Mouse (Mus musculus) MEL (cell line): ENCODE measurements around the gene Rasgef1b. TPM values are rescaled to one million over a fixed set of nuclear protein-coding genes. Genes with fewer than 3 reads are reported as not detected.

Experiments used
- DNase-seq: peaks from one replicate; pipeline ENCODE4 v3.0.0; 2011; ENCODE audit warnings: low read depth, low spot score
- H3K27ac ChIP-seq: 2 replicates; pipeline ENCODE4 v1.5.1; 2012; ENCODE audit warnings: low read depth, mild to moderate bottlenecking, control low read depth, low read length, moderate library complexity; ENCODE audit not compliant: control insufficient read depth
- H3K27me3 ChIP-seq, 2 experiments: fragments of 150-350 bp in 1 of 2; sonication (generic) in 1 of 2; 2 replicates each; pipeline ENCODE4 v1.6.1; 2012; ENCODE audit warnings: low read length in 2 of 2, mild to moderate bottlenecking in 2 of 2, improper control_type of control experiment in 1 of 2, moderate library complexity in 1 of 2; ENCODE audit not compliant: insufficient read depth in 2 of 2, control insufficient read depth in 1 of 2
- H3K36me3 ChIP-seq, 2 experiments: 2 replicates each; pipeline ENCODE4 v1.6.1; 2012 to 2014; ENCODE audit warnings: low read length in 2 of 2, improper control_type of control experiment in 1 of 2, inconsistent platforms in 1 of 2, mild to moderate bottlenecking in 1 of 2; ENCODE audit not compliant: insufficient read depth in 2 of 2, control insufficient read depth in 1 of 2
- H3K4me1 ChIP-seq, 2 experiments: fragments of 150-350 bp in 1 of 2; sonication (generic) in 1 of 2; 2 replicates each; pipeline ENCODE4 v1.6.1; 2012; ENCODE audit warnings: low read length in 2 of 2, improper control_type of control experiment in 1 of 2, mild to moderate bottlenecking in 1 of 2; ENCODE audit not compliant: insufficient read depth in 2 of 2, control insufficient read depth in 1 of 2
- H3K4me3 ChIP-seq, 2 experiments: fragments of 150-350 bp in 1 of 2; sonication (generic) in 1 of 2; 2 replicates each; pipeline ENCODE4 v1.5.1; 2012; ENCODE audit warnings: low read depth in 2 of 2, low read length in 2 of 2, mild to moderate bottlenecking in 2 of 2, moderate library complexity in 2 of 2, control low read depth in 1 of 2, improper control_type of control experiment in 1 of 2; ENCODE audit not compliant: control insufficient read depth in 1 of 2, insufficient read depth in 1 of 2
- H3K79me2 ChIP-seq: 2 replicates; pipeline ENCODE4 v1.6.1; 2012; ENCODE audit warnings: mild to moderate bottlenecking, low read length, moderate library complexity; ENCODE audit not compliant: control insufficient read depth, poor library complexity, insufficient read depth
- H3K9ac ChIP-seq: 2 replicates; pipeline ENCODE4 v1.6.1; 2012; ENCODE audit warnings: low read depth, mild to moderate bottlenecking, control low read depth, low read length, moderate library complexity; ENCODE audit not compliant: control insufficient read depth, poor library complexity, severe bottlenecking
- H3K9me3 ChIP-seq: fragments of 150-350 bp; sonication (generic); replicated peaks from 2 replicates; pipeline ENCODE4 v1.6.1; 2012; ENCODE audit warnings: mild to moderate bottlenecking, low read length, improper control_type of control experiment, moderate library complexity; ENCODE audit not compliant: insufficient read depth
- BHLHE40 ChIP-seq: IDR thresholded peaks from 2 replicates; pipeline ENCODE4 v1.6.1; 2012; ENCODE audit warnings: low read depth, mild to moderate bottlenecking, inconsistent platforms, low read length, improper control_type of control experiment, borderline replicate concordance
- CHD1 ChIP-seq: IDR thresholded peaks from 2 replicates; pipeline ENCODE4 v1.6.1; 2012; ENCODE audit warnings: low read depth, mild to moderate bottlenecking, inconsistent platforms, low read length, improper control_type of control experiment
- CHD2 ChIP-seq: IDR thresholded peaks from 2 replicates; pipeline ENCODE4 v1.6.1; 2011; ENCODE audit warnings: low read length, improper control_type of control experiment
- E2F4 ChIP-seq: IDR thresholded peaks from 2 replicates; pipeline ENCODE4 v1.6.1; 2011; ENCODE audit warnings: low read depth, low read length, improper control_type of control experiment, borderline replicate concordance
- ETS1 ChIP-seq: IDR thresholded peaks from 2 replicates; pipeline ENCODE4 v1.6.1; 2012; ENCODE audit warnings: low read depth, mild to moderate bottlenecking, inconsistent platforms, low read length, improper control_type of control experiment, moderate library complexity
- GABPA ChIP-seq: IDR thresholded peaks from 2 replicates; pipeline ENCODE4 v1.6.1; 2012; ENCODE audit warnings: low read depth, mild to moderate bottlenecking, inconsistent platforms, low read length, improper control_type of control experiment, moderate library complexity
- HCFC1 ChIP-seq: IDR thresholded peaks from 2 replicates; pipeline ENCODE4 v1.6.1; 2012; ENCODE audit warnings: low read depth, mild to moderate bottlenecking, inconsistent platforms, low read length, improper control_type of control experiment, moderate library complexity
- JUND ChIP-seq: IDR thresholded peaks from 2 replicates; pipeline ENCODE4 v1.6.1; 2011; ENCODE audit warnings: low read depth, mild to moderate bottlenecking, improper control_type of control experiment, low read length
- KAT2A ChIP-seq: conservative IDR thresholded peaks from 2 replicates; pipeline ENCODE4 v1.6.1; 2012; ENCODE audit warnings: low read depth, low read length, improper control_type of control experiment, inconsistent platforms
- MAX ChIP-seq: IDR thresholded peaks from 2 replicates; pipeline ENCODE4 v1.6.1; 2011; ENCODE audit warnings: low read length, improper control_type of control experiment
- MEF2A ChIP-seq: IDR thresholded peaks from 2 replicates; pipeline ENCODE4 v1.6.1; 2014; ENCODE audit warnings: low read depth, mild to moderate bottlenecking, inconsistent platforms, low read length, improper control_type of control experiment; ENCODE audit not compliant: poor library complexity, insufficient replicate concordance, severe bottlenecking; ENCODE audit errors: extremely low read depth
- MYB ChIP-seq: IDR thresholded peaks from 2 replicates; pipeline ENCODE4 v1.6.1; 2011; ENCODE audit warnings: mild to moderate bottlenecking, low read depth, low read length, improper control_type of control experiment
- NELFE ChIP-seq: IDR thresholded peaks from 2 replicates; pipeline ENCODE4 v1.6.1; 2011; ENCODE audit warnings: low read depth, low read length, improper control_type of control experiment
- POLR2A ChIP-seq, 2 experiments: IDR thresholded peaks; 2 replicates each; pipeline ENCODE4 v1.6.1; 2011 to 2012; ENCODE audit warnings: low read length in 2 of 2, mild to moderate bottlenecking in 2 of 2, control low read depth in 1 of 2, improper control_type of control experiment in 1 of 2, low read depth in 1 of 2, moderate library complexity in 1 of 2; ENCODE audit not compliant: control insufficient read depth in 1 of 2, insufficient read depth in 1 of 2, poor library complexity in 1 of 2
- POLR2AphosphoS5 ChIP-seq: IDR thresholded peaks from 2 replicates; pipeline ENCODE4 v1.6.1; 2012; ENCODE audit warnings: low read depth, borderline replicate concordance, mild to moderate bottlenecking, inconsistent platforms, low read length, moderate library complexity, mixed read lengths
- RAD21 ChIP-seq: IDR thresholded peaks from 2 replicates; pipeline ENCODE4 v1.6.1; 2011; ENCODE audit warnings: mild to moderate bottlenecking, low read depth, low read length, improper control_type of control experiment
- RCOR1 ChIP-seq: IDR thresholded peaks from 2 replicates; pipeline ENCODE4 v1.6.1; 2012; ENCODE audit warnings: low read depth, mild to moderate bottlenecking, inconsistent platforms, low read length, improper control_type of control experiment
- SMC3 ChIP-seq: IDR thresholded peaks from 2 replicates; pipeline ENCODE4 v1.6.1; 2011; ENCODE audit warnings: low read depth, low read length, improper control_type of control experiment
- TBP ChIP-seq: IDR thresholded peaks from 2 replicates; pipeline ENCODE4 v1.8.0; 2011; ENCODE audit warnings: low read depth, low read length, improper control_type of control experiment
- UBTF ChIP-seq: IDR thresholded peaks from 2 replicates; pipeline ENCODE4 v1.6.1; 2012; ENCODE audit warnings: low read depth, mild to moderate bottlenecking, inconsistent platforms, low read length, improper control_type of control experiment, moderate library complexity, borderline replicate concordance; ENCODE audit not compliant: insufficient read depth
- USF2 ChIP-seq, 2 experiments: IDR thresholded peaks; 2 replicates each; pipeline ENCODE4 v1.6.1; 2011 to 2012; ENCODE audit warnings: improper control_type of control experiment in 2 of 2, low read length in 2 of 2, borderline replicate concordance in 1 of 2, inconsistent platforms in 1 of 2, low read depth in 1 of 2, mild to moderate bottlenecking in 1 of 2; ENCODE audit not compliant: insufficient read depth in 1 of 2
- ZMIZ1 ChIP-seq: IDR thresholded peaks from 2 replicates; pipeline ENCODE4 v1.6.1; 2012; ENCODE audit warnings: low read depth, mild to moderate bottlenecking, inconsistent platforms, low read length, improper control_type of control experiment, moderate library complexity
- polyA plus RNA-seq, 2 experiments: library from polyadenylated mRNA; stranded (reverse) in 1 of 2; unstranded in 1 of 2; fragments of >175 nt in 1 of 2; fragments of >200 nt in 1 of 2; gene quantifications; 2 replicates each; pipeline versions ENCODE4 v1.2.1 to v1.2.4; 2012; ENCODE audit warnings: low replicate concordance in 2 of 2, low read depth in 1 of 2; ENCODE audit not compliant: insufficient read length in 2 of 2, insufficient read depth in 1 of 2, missing spikeins in 1 of 2
- total RNA-seq: library from RNA; depleted of rRNA; stranded (reverse); fragments of 300-350 nt; gene quantifications from 2 replicates; pipeline ENCODE4 v1.2.3, GENCODE M21; 2012

Rasgef1b gene
- total and polyA plus RNA-seq, 3 experiments: not detected

DNA sequence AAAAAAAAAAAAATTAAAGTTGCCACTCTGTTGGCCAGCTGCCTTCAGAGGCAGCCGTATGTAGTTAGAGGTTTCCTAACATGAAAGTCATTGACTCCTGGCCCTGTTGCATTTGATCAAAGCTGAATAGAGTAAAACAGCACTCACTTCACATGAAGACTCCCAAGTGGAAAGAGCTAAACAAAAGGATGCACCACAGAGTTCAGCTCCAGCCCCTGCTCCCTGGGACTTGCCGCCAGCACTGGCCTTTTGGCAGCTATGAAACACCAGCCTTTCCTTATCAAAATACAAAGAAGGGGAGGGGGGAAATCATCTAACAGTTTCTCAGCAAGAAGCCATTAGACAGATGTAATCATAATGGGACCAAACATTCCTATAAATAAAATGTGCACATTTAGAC, 8.3 kb downstream of the Rasgef1b start:
- no peak overlapping the region for H3K4me3 ChIP-seq
- TF ChIP-seq NELFE (no peak), BHLHE40 (no peak), CHD1 (no peak), MEF2A (no peak)
- DNase-seq: no peak
- no peaks in the 10 kb centered on the region for H3K79me2 ChIP-seq
- no peak overlapping the region for H3K27ac ChIP-seq
- no peaks in the 10 kb centered on the region for H3K27me3 ChIP-seq
- H3K9me3 ChIP-seq: no peaks in the 10 kb centered on the region
- H3K4me1 ChIP-seq: no peaks in the 10 kb centered on the region
- H3K9ac ChIP-seq: no peak overlapping the region
- no peaks in the 10 kb centered on the region for H3K36me3 ChIP-seq

DNA sequence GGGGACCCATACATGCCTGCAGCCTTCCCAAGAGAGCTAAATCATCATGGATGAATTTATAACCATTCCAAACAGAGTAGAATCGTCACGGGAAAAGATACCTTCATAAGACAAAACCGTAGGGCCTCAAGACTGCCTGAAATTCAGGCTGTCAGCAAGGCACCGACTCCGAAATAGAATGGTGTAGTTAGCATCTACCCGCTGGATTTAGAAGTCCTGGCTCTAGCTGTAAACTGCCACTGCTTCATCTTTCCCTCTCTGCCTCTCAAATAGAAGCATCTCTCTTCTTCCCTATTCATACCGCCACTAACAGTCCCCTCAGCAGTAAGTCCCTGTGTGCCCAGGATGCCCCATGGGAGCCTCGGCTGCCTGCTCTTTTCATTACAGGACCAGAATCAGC, 10.9 kb downstream of the Rasgef1b start:
- no peak overlapping the region for H3K27ac ChIP-seq
- H3K9ac ChIP-seq: no peak overlapping the region
- no peaks in the 10 kb centered on the region for H3K36me3 ChIP-seq
- no peaks in the 10 kb centered on the region for H3K9me3 ChIP-seq
- no peaks in the 10 kb centered on the region for H3K27me3 ChIP-seq
- H3K79me2 ChIP-seq: no peaks in the 10 kb centered on the region
- DNase-seq: no peak
- H3K4me1 ChIP-seq: no peaks in the 10 kb centered on the region
- TF ChIP-seq RCOR1 (no peak), BHLHE40 (no peak), ZMIZ1 (no peak), GABPA (no peak)
- TF ChIP-seq, all 39 proteins: peak for 0
- H3K4me3 ChIP-seq: no peak overlapping the region

DNA sequence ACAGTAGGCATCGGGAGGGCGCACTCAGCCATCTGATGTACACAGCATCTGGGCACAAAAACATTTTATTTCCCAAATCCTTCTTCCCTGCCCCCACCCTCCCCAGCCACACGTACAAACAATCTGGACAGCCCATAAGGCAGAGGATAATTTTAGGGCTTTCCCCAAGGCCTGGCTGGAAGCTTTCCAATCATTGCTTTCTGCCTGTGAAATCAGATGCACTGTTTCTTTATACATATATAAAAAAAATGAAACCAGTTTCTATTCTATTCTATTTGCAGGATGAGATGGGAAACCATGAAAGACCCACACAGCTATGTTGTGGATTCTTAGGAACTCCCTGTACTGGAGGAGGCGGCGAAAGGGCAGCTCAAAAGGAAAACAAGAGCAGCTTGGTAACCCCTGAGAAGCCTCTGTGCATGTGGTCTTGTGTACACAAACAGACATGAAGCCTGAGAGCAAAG, 13.6 kb downstream of the Rasgef1b start:
- no peaks in the 10 kb centered on the region for H3K36me3 ChIP-seq
- H3K27ac ChIP-seq: no peak overlapping the region
- H3K9ac ChIP-seq: no peak overlapping the region
- no peaks in the 10 kb centered on the region for H3K79me2 ChIP-seq
- no peaks in the 10 kb centered on the region for H3K27me3 ChIP-seq
- TF ChIP-seq POLR2A (IDR thresholded peaks at IDR 0.05; ENCODE audit: control insufficient read depth in 1 of 2, insufficient read depth in 1 of 2, low read depth in 1 of 2, low read length in 2 of 2, poor library complexity in 1 of 2): no peak
- TF ChIP-seq TBP: no peak
- no peak for TF ChIP-seq POLR2AphosphoS5
- no peak for TF ChIP-seq USF2 (IDR thresholded peaks at IDR 0.05; ENCODE audit: borderline replicate concordance in 1 of 2, insufficient read depth in 1 of 2, low read depth in 1 of 2, low read length in 2 of 2)
- no peak for TF ChIP-seq MEF2A
- TF ChIP-seq MYB: no peak
- no peak for TF ChIP-seq JUND
- no peak for TF ChIP-seq ETS1
- TF ChIP-seq RAD21: no peak
- no peak for TF ChIP-seq SMC3
- no peak for TF ChIP-seq HCFC1
- TF ChIP-seq MAX: no peak
- no peak for TF ChIP-seq CHD2
- no peak for TF ChIP-seq E2F4
- TF ChIP-seq KAT2A: no peak
- no peak for TF ChIP-seq BHLHE40
- TF ChIP-seq UBTF: no peak
- no peak for TF ChIP-seq NELFE
- no peak overlapping the region for H3K4me3 ChIP-seq
- DNase-seq: no peak
- H3K4me1 ChIP-seq: no peaks in the 10 kb centered on the region
- H3K9me3 ChIP-seq: no peaks in the 10 kb centered on the region
